Mouse (Mus musculus) heart, embryonic 15.5 days (tissue): ENCODE data around the gene Pafah2. TPM values are rescaled to one million over a fixed set of nuclear protein-coding genes. Genes with fewer than 3 reads are reported as not detected.

ENCODE experiments used
- ATAC-seq: fragments of 200-750 bp; cut with Nextera tagmentation; replicated peaks from 2 replicates; pipeline ENCODE4 v1.8.0; 2017; ENCODE audit warnings: low read depth, moderate TSS enrichment; ENCODE audit not compliant: insufficient number of reproducible peaks, insufficient read depth, low FRiP score
- H3K27ac ChIP-seq: fragments of 300-500 bp; sonication (generic); 2 replicates; pipeline ENCODE4 v1.5.1; 2015; ENCODE audit warnings: mild to moderate bottlenecking, inconsistent platforms
- H3K27me3 ChIP-seq: fragments of 300-500 bp; sonication (generic); 2 replicates; pipeline ENCODE4 v1.6.1; 2015; ENCODE audit warnings: inconsistent platforms
- H3K36me3 ChIP-seq: fragments of 300-500 bp; sonication (generic); 2 replicates; pipeline ENCODE4 v1.6.1; 2015; ENCODE audit warnings: mild to moderate bottlenecking, inconsistent platforms
- H3K4me1 ChIP-seq: fragments of 300-500 bp; sonication (generic); replicated peaks from 2 replicates; pipeline ENCODE4 v1.6.1; 2015; ENCODE audit warnings: inconsistent platforms
- H3K4me2 ChIP-seq: fragments of 300-500 bp; sonication (generic); 2 replicates; pipeline ENCODE4 v1.6.1; 2015; ENCODE audit warnings: inconsistent platforms, mild to moderate bottlenecking, moderate library complexity
- H3K4me3 ChIP-seq: fragments of 300-500 bp; sonication (generic); 2 replicates; pipeline ENCODE4 v1.5.1; 2015; ENCODE audit warnings: mild to moderate bottlenecking, inconsistent platforms
- H3K9ac ChIP-seq: fragments of 300-500 bp; sonication (generic); 2 replicates; pipeline ENCODE4 v1.6.1; 2015; ENCODE audit warnings: mild to moderate bottlenecking, inconsistent platforms
- H3K9me3 ChIP-seq: fragments of 300-500 bp; sonication (generic); replicated peaks from 2 replicates; pipeline ENCODE4 v1.6.1; 2016; ENCODE audit warnings: inconsistent platforms
- WGBS: fragments of 180-500 bp; shearing (Covaris S2); methylation state at CpG from one replicate; pipeline ENCODE4 v1.1.7; 2015; ENCODE audit warnings: mixed read lengths; 5-methylcytosine and 5-hydroxymethylcytosine counted together
- polyA plus RNA-seq: library from polyadenylated mRNA; unstranded; fragments of >200 nt; fragmentation: Nextera tagmentation; extraction: Ambion mirVana; gene quantifications from 2 replicates; pipeline ENCODE4 v1.2.1, GENCODE M21; 2015

Pafah2 gene
- polyA plus RNA-seq: 10.3 and 10.6 TPM in 2 replicates

DNA sequence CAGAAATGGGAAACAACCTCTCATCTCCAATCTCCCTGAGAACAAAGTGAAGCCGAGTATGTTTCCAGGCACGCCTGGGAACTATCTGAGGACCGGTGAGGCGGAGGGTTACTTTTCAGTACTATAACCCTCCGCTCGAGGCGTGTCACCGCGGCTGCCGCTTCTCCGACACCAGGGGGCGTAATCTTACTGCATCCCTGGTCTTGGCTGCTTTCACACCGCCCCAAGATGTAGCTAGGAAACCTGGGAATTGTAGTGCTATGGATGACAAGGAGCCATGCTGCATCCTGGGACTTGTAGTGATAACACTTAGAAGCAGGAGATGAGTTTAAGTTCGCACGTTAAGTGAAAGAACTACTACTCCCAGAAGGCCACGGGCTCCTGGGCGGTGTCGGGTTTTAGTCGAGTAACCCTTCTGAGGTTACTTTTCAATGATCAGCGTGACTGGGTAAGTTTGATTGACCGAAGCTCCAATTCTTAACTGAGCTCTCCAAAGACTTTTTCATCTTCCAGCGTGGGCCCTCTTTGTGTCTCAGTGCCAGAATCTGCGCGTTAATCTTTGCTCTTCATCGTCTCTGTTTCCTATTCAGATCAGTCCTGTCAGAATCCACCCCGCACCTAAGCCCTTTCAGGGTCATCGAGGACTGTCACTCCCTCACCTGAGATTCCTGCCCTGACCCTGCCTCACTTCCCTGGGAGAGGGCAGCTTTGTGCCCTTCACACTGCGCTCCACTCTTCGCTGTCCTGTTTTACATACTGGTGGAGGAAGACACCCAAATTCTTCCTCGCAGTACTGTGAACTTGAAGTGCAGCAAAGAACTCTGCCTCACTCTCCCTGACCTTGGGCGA is at the start of gene Pafah2:
Gene Pafah2 (plus strand): TSS at position 344 of the 849 bp plus-strand sequence.
- Histone ChIP-seq H3K4me2 (peak within 1 kb of the TSS; percentile 90), H3K4me1 (peaks cover 19% of the 10 kb centered on the region), H3K36me3 (no peaks in the 10 kb centered on the region), H3K27ac (peak within 1 kb of the TSS; percentile 92), H3K4me3 (peak within 1 kb of the TSS; percentile 63), H3K9ac (peak within 1 kb of the TSS; percentile 78), H3K27me3 (no peaks in the 10 kb centered on the region), H3K9me3 (no peaks in the 10 kb centered on the region)
- peak; percentile 96 for ATAC-seq
- WGBS: under 1% methylated on average over 31 of the region's 31 CpGs

DNA sequence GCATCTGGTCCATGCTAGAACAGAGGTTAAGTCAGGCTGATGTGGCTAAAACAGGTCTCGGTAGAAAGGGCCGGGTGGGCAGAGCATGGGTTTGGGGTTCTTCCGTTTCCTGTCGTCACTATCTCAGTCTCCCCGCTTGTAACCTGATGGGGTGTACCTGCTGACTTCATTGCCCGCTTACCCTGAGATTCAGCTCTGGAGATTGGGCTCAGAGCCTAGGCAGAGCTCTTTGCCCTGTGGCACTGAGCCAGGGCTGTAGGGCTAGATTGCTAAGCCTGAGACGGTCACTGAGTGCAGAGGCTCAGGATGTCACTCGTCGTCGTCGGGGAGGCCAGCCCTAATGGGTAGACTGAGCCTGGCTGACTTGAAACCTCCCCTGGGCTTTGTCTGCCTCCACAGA is 48.0 kb upstream of the Pafah2 start:
- H3K27me3 ChIP-seq: peaks cover 23% of the 10 kb centered on the region
- ATAC-seq: no peak
- no peaks in the 10 kb centered on the region for H3K9me3 ChIP-seq
- no peak overlapping the region for H3K4me3 ChIP-seq
- H3K27ac ChIP-seq: no peak overlapping the region
- WGBS: 48% methylated on average over 11 of the region's 11 CpGs
- H3K9ac ChIP-seq: no peak overlapping the region
- no peaks in the 10 kb centered on the region for H3K36me3 ChIP-seq
- peak overlapping the region; percentile 29; the same call in 1 of the 2 replicates for H3K4me2 ChIP-seq
- H3K4me1 ChIP-seq: peaks cover 31% of the 10 kb centered on the region

DNA sequence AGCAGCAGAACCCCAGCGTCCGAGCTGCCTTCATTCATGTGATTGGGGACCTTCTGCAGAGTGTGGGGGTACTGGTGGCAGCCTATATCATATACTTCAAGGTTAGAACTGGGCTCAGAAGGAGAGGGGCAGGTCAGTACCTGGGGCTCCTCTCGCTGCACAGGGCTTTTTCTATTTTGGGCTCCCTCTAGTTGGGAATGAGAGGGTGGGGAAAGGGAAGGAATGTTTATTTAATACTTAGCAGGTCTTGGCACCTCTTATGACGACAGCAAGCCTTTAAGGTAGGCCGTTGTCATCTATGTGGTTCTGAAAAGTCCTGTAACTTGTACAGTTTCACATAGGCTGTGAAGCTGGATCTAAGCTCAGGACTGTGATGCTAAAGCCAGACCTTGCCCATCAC is 47.6 kb upstream of the Pafah2 start:
- Histone ChIP-seq H3K9ac (no peak overlapping the region), H3K9me3 (no peaks in the 10 kb centered on the region), H3K4me1 (peaks cover 29% of the 10 kb centered on the region), H3K4me2 (peak overlapping the region; percentile 29; the same call in 1 of the 2 replicates), H3K36me3 (no peaks in the 10 kb centered on the region), H3K27ac (no peak overlapping the region), H3K4me3 (no peak overlapping the region), H3K27me3 (peaks cover 18% of the 10 kb centered on the region)
- WGBS: 42% methylated on average over 5 of the region's 5 CpGs
- no peak for ATAC-seq

DNA sequence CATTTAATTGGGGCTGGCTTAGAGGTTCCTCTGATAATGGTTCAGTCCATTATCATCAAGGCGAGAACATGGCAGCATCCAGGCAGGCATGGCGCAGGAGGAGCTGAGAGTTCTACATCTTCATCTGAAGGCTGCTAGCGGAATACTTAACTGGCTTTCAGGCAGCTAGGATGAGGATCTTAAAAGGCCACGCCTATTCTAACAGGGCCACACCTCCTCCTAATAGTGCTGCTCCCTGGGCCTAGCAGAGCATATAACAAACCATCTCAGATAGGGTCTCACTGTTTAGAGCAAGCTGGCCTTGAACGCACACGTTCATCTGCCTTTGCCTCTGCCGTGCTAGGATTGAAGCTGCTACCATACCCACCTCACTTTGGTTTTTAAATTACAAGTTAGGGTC is 46.3 kb upstream of the Pafah2 start:
- Histone ChIP-seq H3K27ac (no peak overlapping the region), H3K27me3 (peaks cover 9% of the 10 kb centered on the region), H3K9me3 (no peaks in the 10 kb centered on the region), H3K4me2 (no peak overlapping the region), H3K4me1 (peaks cover 27% of the 10 kb centered on the region), H3K36me3 (no peaks in the 10 kb centered on the region), H3K9ac (no peak overlapping the region), H3K4me3 (no peak overlapping the region)
- 94% methylated on average over 7 of the region's 7 CpGs for WGBS
- ATAC-seq: no peak

DNA sequence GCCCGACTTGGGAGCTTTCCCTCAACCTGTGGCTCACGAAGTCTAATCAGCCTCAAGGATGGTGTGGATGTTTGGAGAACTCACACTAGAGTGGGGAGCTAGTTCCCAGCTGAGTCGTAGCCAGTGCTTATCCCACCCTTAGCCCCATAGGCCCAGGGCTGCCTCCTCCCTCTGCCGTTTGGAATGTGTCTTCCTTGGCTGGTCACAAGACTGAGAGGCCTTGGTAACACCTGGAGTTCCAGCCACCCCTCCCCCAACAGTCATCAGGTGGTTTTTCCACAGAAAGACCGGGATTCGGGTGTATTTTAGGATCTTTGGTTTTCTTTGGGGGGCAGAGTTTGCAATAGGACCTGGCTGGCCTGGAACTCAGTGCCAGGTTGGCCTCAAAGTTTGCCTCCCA is 45.5 kb upstream of the Pafah2 start:
- Histone ChIP-seq H3K4me3 (no peak overlapping the region), H3K9ac (no peak overlapping the region), H3K36me3 (no peaks in the 10 kb centered on the region), H3K27ac (no peak overlapping the region), H3K4me1 (peaks cover 35% of the 10 kb centered on the region), H3K9me3 (no peaks in the 10 kb centered on the region), H3K4me2 (no peak overlapping the region), H3K27me3 (peaks cover 4% of the 10 kb centered on the region; the same call in 1 of the 2 replicates)
- WGBS: 82% methylated on average over 6 of the region's 6 CpGs
- ATAC-seq: no peak

DNA sequence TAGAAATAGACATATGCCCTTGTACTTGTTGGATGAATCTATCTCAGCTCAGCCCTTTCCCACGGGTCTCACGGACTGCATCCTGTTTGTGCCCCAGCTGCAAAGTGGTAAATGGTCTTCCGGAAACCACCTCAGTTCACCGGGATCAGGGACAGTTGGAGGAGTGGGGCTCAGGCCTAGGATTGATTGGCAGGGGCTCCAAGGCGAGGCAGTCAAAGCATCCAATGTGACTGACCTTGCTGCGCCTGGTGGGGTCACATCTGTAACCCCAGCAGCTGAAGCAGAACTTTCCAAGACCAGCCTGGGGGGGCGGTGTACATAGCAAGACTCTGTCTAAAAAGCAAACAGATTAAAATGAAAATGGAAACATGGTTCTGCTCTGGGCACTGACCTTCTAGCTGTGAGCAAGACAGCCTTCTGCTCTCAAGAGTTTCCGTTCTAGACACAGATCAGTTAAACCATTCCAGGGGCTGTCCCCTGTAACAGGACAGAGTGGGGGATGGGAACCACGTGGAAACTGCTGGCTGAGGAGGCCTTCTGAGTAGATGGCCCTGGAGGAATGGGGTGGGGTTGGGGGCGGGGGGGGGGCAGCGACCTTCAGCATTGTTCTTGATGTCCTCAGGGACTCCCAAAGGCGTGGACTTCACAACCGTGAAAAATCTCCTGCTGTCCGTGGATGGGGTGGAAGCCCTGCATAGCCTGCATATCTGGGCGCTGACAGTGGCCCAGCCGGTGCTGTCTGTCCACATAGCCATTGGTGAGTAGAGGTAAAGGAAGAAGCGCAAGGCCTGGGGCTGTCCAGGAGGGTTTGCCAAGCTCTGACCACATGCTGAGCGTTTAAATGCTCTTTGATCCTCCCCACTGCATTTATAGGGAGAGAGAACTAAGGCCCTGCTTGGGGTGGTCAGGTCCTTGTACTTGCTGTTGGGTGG is 44.5 kb upstream of the Pafah2 start:
- no peaks in the 10 kb centered on the region for H3K36me3 ChIP-seq
- peaks cover 44% of the 10 kb centered on the region for H3K4me1 ChIP-seq
- no peak overlapping the region for H3K27ac ChIP-seq
- H3K27me3 ChIP-seq: 0 out of 2 replicates have a peak, but pooled peaks cover 3% of the 10 kb centered on the region
- no peak overlapping the region for H3K9ac ChIP-seq
- H3K4me2 ChIP-seq: no peak overlapping the region
- 44% methylated on average over 18 of the region's 18 CpGs for WGBS
- no peak overlapping the region for H3K4me3 ChIP-seq
- ATAC-seq: no peak
- H3K9me3 ChIP-seq: no peaks in the 10 kb centered on the region

DNA sequence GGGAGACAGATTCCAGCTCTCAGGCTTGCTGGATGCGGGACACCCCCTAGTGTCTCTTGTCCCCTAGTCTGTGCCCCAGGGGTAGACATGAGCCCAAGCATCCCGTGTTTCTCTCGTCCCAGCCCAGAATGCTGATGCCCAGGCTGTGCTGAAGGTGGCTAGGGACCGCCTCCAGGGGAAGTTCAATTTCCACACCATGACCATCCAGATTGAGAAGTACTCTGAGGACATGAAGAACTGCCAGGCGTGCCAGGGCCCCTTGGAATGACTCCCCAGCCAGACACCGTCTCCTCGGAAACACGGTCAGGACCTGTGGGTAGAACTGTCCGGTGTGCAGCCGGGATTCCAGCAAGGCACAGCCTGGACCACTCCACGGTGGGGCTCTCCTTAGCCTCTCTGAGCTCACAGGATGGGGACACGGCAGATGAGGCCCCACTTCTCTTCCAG is 43.8 kb upstream of the Pafah2 start:
- WGBS: 73% methylated on average over 12 of the region's 12 CpGs
- no peaks in the 10 kb centered on the region for H3K9me3 ChIP-seq
- H3K4me3 ChIP-seq: no peak overlapping the region
- H3K4me2 ChIP-seq: no peak overlapping the region
- H3K36me3 ChIP-seq: no peaks in the 10 kb centered on the region
- no peak overlapping the region for H3K27ac ChIP-seq
- H3K4me1 ChIP-seq: peaks cover 51% of the 10 kb centered on the region
- no peaks in the 10 kb centered on the region for H3K27me3 ChIP-seq
- no peak for ATAC-seq
- no peak overlapping the region for H3K9ac ChIP-seq

DNA sequence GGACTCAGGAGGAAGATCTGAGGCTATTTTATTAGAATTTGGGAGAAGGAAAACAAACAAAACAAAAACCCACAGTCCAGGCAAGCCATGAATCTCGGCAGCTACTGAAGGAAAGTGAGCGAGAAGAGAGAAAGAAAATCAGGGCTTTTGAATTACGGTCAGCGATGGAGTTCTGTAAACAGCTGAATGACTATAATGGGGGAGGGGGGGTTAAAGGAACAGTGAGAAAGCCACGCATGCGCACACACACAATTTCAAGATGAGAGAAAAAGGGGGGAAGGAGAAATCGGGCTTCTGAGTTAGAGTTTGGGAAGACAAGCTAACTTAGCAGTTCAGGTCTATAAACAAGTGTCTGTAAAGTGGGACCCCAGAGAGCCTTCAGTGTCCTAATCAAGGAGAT is 43.2 kb upstream of the Pafah2 start:
- Histone ChIP-seq H3K4me2 (no peak overlapping the region), H3K4me3 (no peak overlapping the region), H3K27me3 (peaks cover 5% of the 10 kb centered on the region; the same call in 1 of the 2 replicates), H3K9me3 (no peaks in the 10 kb centered on the region), H3K36me3 (no peaks in the 10 kb centered on the region), H3K27ac (no peak overlapping the region), H3K9ac (no peak overlapping the region), H3K4me1 (peaks cover 52% of the 10 kb centered on the region)
- no peak for ATAC-seq
- WGBS: 81% methylated on average over 7 of the region's 7 CpGs

DNA sequence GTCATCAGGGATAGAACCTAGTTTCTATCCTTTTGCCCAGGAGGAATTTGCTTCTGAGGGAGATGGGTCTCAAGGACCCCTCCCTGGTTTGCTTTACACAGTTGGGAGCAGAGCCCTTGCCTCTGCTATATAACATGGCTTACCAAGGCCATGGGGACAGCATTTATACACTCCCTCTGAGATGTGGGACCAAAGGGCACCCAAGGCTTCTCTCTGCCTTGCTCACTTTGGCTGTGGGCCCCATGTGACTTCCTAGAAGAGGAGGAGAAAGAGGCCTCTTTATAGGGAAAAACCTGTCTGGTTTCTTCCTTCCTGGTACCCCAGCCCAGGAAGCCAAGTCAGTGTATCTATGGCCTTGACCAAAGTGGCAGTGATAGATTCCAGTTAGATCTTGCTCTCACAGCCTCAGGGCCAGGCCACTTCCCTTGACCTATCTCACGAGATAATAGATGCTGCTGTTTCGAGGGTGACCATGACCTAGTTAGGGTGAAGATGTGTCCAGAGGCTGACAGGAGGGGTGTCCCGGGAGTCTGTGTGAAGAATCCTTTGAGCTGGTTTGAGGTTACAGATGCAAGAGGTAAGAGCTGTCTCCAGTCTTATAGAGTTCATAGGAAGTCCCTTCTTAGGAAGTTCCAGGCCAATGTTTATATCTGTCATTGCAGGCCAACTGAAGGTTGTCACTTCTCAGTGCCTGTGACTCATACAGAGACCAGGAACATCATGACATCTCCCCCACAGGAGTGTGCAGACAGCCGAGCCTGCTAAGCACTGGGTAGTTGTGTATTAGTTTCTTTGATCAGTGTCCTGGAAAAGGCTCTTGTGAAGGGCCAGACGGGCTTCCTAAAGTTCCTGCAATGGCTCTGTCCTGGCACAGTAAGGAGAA is 42.4 kb upstream of the Pafah2 start:
- no peaks in the 10 kb centered on the region for H3K36me3 ChIP-seq
- no peaks in the 10 kb centered on the region for H3K9me3 ChIP-seq
- peaks cover 7% of the 10 kb centered on the region; the same call in 1 of the 2 replicates for H3K27me3 ChIP-seq
- H3K9ac ChIP-seq: no peak overlapping the region
- no peak for ATAC-seq
- WGBS: 53% methylated on average over 5 of the region's 5 CpGs
- H3K4me3 ChIP-seq: no peak overlapping the region
- no peak overlapping the region for H3K27ac ChIP-seq
- H3K4me1 ChIP-seq: peaks cover 44% of the 10 kb centered on the region
- no peak overlapping the region for H3K4me2 ChIP-seq

DNA sequence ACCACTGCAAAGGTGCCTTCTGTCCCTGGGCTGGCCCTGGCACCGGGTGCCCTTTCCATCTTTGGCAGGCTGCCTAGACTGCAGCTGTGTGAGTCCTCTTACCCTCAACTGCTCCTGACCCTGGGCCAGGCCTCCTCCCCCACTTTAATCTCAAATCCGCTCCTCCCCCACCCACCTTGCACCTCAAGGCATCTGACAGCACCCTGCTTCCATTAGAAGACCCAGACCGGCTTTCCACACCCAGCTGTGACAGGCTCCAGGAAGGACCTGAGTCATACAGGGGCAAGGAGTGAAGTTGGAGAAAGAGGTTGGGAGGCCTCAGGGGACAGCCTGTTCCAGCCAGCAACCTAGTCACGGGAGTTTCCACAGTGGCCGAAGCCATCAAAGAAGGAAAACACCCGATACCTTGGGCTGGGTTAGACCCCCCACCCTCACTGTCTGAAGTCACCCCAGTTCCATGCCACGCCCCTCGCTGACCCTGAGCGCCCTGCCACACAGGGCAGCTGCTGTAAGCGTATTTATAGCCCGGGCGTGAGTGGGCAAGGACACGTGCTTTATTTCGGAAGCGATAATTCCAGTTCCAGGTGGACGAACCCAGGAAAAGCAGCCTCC is 40.2 kb upstream of the Pafah2 start:
- Histone ChIP-seq H3K4me3 (no peak overlapping the region), H3K9me3 (no peaks in the 10 kb centered on the region), H3K4me2 (peak overlapping the region; percentile 32), H3K4me1 (peaks cover 44% of the 10 kb centered on the region), H3K36me3 (no peaks in the 10 kb centered on the region), H3K9ac (no peak overlapping the region), H3K27ac (peak overlapping the region; percentile 65), H3K27me3 (peaks cover 7% of the 10 kb centered on the region; the same call in 1 of the 2 replicates)
- WGBS: 25% methylated on average over 16 of the region's 16 CpGs
- ATAC-seq: peak; percentile 60
